Mouse (Mus musculus): Measurements from ENCODE around the gene Tssk3. TPM values are rescaled to one million over a fixed set of nuclear protein-coding genes. Genes with fewer than 3 reads are reported as not detected.

Gene Tssk3
- total and polyA plus RNA-seq, 3 experiments = 0.13 TPM; not detected in 2

GRCm38 (mm10) chr4:129441145-129441544, 49.7 kb downstream of the Tssk3 start:
- Histone ChIP-seq H3K4me1 (ENCODE audit: control insufficient read depth in 1 of 2, insufficient read depth in 2 of 2) (peaks cover 0 to under 1% of the 10 kb centered on the region in 2 experiments; a peak in 1 of 4 replicates), H3K36me3 (replicated peaks in 1 of 2; ENCODE audit: control insufficient read depth in 1 of 2, insufficient read depth in 1 of 2, low read length in 1 of 2) (no peaks in the 10 kb centered on the region), H3K4me2 (ENCODE audit: insufficient read depth, low read depth, poor library complexity, severe bottlenecking) (no peak overlapping the region), H3K79me2 (replicated peaks; ENCODE audit: control insufficient read depth, extremely low read depth, insufficient read depth, poor library complexity, severe bottlenecking) (no peaks in the 10 kb centered on the region), H3K9me3 (replicated peaks; ENCODE audit: low read length) (no peaks in the 10 kb centered on the region), H3K9ac (ENCODE audit: insufficient read depth, low read depth) (no peak overlapping the region), H3K4me3 (replicated peaks in 1 of 3; ENCODE audit: low read depth in 2 of 3, low read length in 2 of 3, poor library complexity in 1 of 3) (no peak overlapping the region), H3K27me3 (replicated peaks) (peaks cover 2% of the 10 kb centered on the region), H3K27ac (ENCODE audit: insufficient read depth, low read depth) (no peak overlapping the region)
- dilution Hi-C loops (cut with MboI; ENCODE audit: extremely low pct_ligation_motif_present, extremely low pct_unique_long_range_greater_than_20kb, low sequenced_read_pairs) (no loop called here), in situ Hi-C loops (cut with MboI; ENCODE audit: low pct_ligation_motif_present, low pct_unique_long_range_greater_than_20kb, low sequenced_read_pairs) (no loop called here)
- DNase-seq (ENCODE audit: extremely low read depth) = no peak
- TF ChIP-seq BHLHE40 (IDR thresholded peaks at IDR 0.05; ENCODE audit: low read depth, low read length) = no peak

DNA sequence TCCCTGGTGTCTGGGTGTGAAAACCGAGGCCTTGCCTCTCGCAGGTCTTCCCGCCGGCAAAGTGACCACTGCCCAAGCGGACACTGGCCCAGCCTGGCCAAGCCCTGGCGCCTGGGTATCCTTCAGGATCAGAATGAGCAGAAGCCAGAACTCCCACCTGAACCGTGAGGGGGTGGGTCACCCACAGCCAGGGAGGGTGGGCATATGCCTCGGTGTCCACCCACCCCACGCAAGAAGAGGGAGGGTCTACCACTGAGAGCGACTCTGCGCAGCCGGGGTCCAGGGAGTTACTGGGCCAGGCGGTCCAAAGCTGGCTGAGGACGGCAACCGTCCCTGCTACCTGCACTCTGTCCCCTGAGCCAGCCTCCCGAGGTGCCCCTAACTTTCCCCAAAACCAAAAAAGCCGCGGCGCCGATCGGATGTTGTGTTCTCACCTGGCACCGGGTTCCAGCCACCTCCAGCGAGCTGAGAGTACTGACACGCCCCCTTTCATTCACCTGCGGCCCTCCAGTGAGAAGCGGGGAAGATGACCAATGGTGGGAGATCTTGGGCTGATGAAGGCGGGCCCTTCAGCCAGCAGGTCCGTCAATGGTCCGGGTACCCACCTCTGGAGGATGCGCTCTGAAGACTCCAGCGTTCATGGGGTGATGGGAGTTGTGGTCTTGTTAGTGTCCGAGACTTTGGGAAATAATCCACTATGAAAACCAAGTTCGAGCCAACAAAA, 50.3 kb downstream of the Tssk3 start, which contains the start of gene Zbtb8b:
Gene Zbtb8b, minus strand, starts transcription at position 514 of the 724 bp plus-strand sequence.
- Histone ChIP-seq H3K27me3 (replicated peaks) (peaks cover 2% of the 10 kb centered on the region), H3K79me2 (replicated peaks; ENCODE audit: control insufficient read depth, extremely low read depth, insufficient read depth, poor library complexity, severe bottlenecking) (no peaks in the 10 kb centered on the region), H3K36me3 (replicated peaks in 1 of 2; ENCODE audit: control insufficient read depth in 1 of 2, insufficient read depth in 1 of 2, low read length in 1 of 2) (no peaks in the 10 kb centered on the region), H3K4me3 (replicated peaks in 1 of 3; ENCODE audit: low read depth in 2 of 3, low read length in 2 of 3, poor library complexity in 1 of 3) (no peak within 1 kb of the TSS), H3K27ac (ENCODE audit: insufficient read depth, low read depth) (no peak within 1 kb of the TSS), H3K4me2 (ENCODE audit: insufficient read depth, low read depth, poor library complexity, severe bottlenecking) (no peak within 1 kb of the TSS), H3K4me1 (ENCODE audit: control insufficient read depth in 1 of 2, insufficient read depth in 2 of 2) (no peaks in the 10 kb centered on the region), H3K9me3 (replicated peaks; ENCODE audit: low read length) (no peaks in the 10 kb centered on the region), H3K9ac (ENCODE audit: insufficient read depth, low read depth) (no peak within 1 kb of the TSS)
- DNase-seq (ENCODE audit: extremely low read depth) = no peak
- dilution Hi-C loops (cut with MboI; ENCODE audit: extremely low pct_ligation_motif_present, extremely low pct_unique_long_range_greater_than_20kb, low sequenced_read_pairs) = no loop called here
- TF ChIP-seq ZKSCAN1 (IDR thresholded peaks at IDR 0.05; ENCODE audit: borderline replicate concordance, low read depth, low read length) (no peak), PAX5 (IDR thresholded peaks at IDR 0.05; ENCODE audit: low read length) (no peak), RAD21 (IDR thresholded peaks at IDR 0.05; ENCODE audit: low read depth, low read length) (no peak), CHD1 (IDR thresholded peaks at IDR 0.05; ENCODE audit: low read depth, low read length) (no peak)
- in situ Hi-C loops (cut with MboI; ENCODE audit: low pct_ligation_motif_present, low pct_unique_long_range_greater_than_20kb, low sequenced_read_pairs) = no loop called here

Other genes starting within 250 kb of the Tssk3 start
- 0.29 and 0.38 TPM in 2 replicates for gene C77080, start 229.6 kb downstream of the Tssk3 start, total RNA-seq (2012; rRNA removed)
- gene C77080, start 229.6 kb downstream of the Tssk3 start, total RNA-seq (2014; rRNA removed) = not detected in 2 replicates
- 0.68 and 1.1 TPM in 2 replicates for gene C77080, start 229.6 kb downstream of the Tssk3 start, polyA plus RNA-seq (2012; ENCODE audit: insufficient read length, low read depth)
- 0.04 TPM in 1 of 2 replicates, not detected in the other for gene Sync, start 203.4 kb downstream of the Tssk3 start, total RNA-seq (2012; rRNA removed)
- not detected in 2 replicates for gene Sync, start 203.4 kb downstream of the Tssk3 start, total RNA-seq (2014; rRNA removed)
- 0.14 and 0.16 TPM in 2 replicates for gene Sync, start 203.4 kb downstream of the Tssk3 start, polyA plus RNA-seq (2012; ENCODE audit: insufficient read length, low read depth)
- 41.4 and 44.1 TPM in 2 replicates for gene Rbbp4, start 155.7 kb downstream of the Tssk3 start, total RNA-seq (2012; rRNA removed)
- 73.3 and 76.9 TPM in 2 replicates for gene Rbbp4, start 155.7 kb downstream of the Tssk3 start, total RNA-seq (2014; rRNA removed)
- gene Rbbp4, start 155.7 kb downstream of the Tssk3 start, polyA plus RNA-seq (2012; ENCODE audit: insufficient read length, low read depth) = 179 and 219 TPM in 2 replicates
- gene Zbtb8os, start 155.3 kb downstream of the Tssk3 start, total RNA-seq (2012; rRNA removed) = 93.7 and 104 TPM in 2 replicates
- gene Zbtb8os, start 155.3 kb downstream of the Tssk3 start, total RNA-seq (2014; rRNA removed) = 124 and 134 TPM in 2 replicates
- gene Zbtb8os, start 155.3 kb downstream of the Tssk3 start, polyA plus RNA-seq (2012; ENCODE audit: insufficient read length, low read depth) = 135 and 157 TPM in 2 replicates
- gene Zbtb8a, start 112.9 kb downstream of the Tssk3 start, total RNA-seq (2012; rRNA removed) = 0.04 TPM in 1 of 2 replicates, not detected in the other
- gene Zbtb8a, start 112.9 kb downstream of the Tssk3 start, total RNA-seq (2014; rRNA removed) = 0.16 TPM in 1 of 2 replicates, not detected in the other
- 0.11 TPM in 1 of 2 replicates, not detected in the other for gene Zbtb8a, start 112.9 kb downstream of the Tssk3 start, polyA plus RNA-seq (2012; ENCODE audit: insufficient read length, low read depth)
- gene Zbtb8b, start 50.2 kb downstream of the Tssk3 start, total RNA-seq (2012; rRNA removed) = 0.04 TPM in 2 replicates
- gene Zbtb8b, start 50.2 kb downstream of the Tssk3 start, total RNA-seq (2014; rRNA removed) = not detected in 2 replicates
- not detected in 2 replicates for gene Zbtb8b, start 50.2 kb downstream of the Tssk3 start, polyA plus RNA-seq (2012; ENCODE audit: insufficient read length, low read depth)
- 20.2 and 20.4 TPM in 2 replicates for gene Bsdc1, start 29.4 kb downstream of the Tssk3 start, total RNA-seq (2012; rRNA removed)
- 19.3 and 20.6 TPM in 2 replicates for gene Bsdc1, start 29.4 kb downstream of the Tssk3 start, total RNA-seq (2014; rRNA removed)
- gene Bsdc1, start 29.4 kb downstream of the Tssk3 start, polyA plus RNA-seq (2012; ENCODE audit: insufficient read length, low read depth) = 16.1 and 27.2 TPM in 2 replicates
- gene Fam229a, start 168 bp upstream of the Tssk3 start, total RNA-seq (2012; rRNA removed) = not detected in 2 replicates
- not detected in 2 replicates for gene Fam229a, start 168 bp upstream of the Tssk3 start, total RNA-seq (2014; rRNA removed)
- not detected in 2 replicates for gene Fam229a, start 168 bp upstream of the Tssk3 start, polyA plus RNA-seq (2012; ENCODE audit: insufficient read length, low read depth)
- 194 and 195 TPM in 2 replicates for gene Marcksl1, start 22.6 kb upstream of the Tssk3 start, total RNA-seq (2012; rRNA removed)
- 260 and 265 TPM in 2 replicates for gene Marcksl1, start 22.6 kb upstream of the Tssk3 start, total RNA-seq (2014; rRNA removed)
- 423 and 494 TPM in 2 replicates for gene Marcksl1, start 22.6 kb upstream of the Tssk3 start, polyA plus RNA-seq (2012; ENCODE audit: insufficient read length, low read depth)
- gene Hdac1, start 51.7 kb upstream of the Tssk3 start, total RNA-seq (2012; rRNA removed) = 71.7 and 75.4 TPM in 2 replicates
- 104 and 106 TPM in 2 replicates for gene Hdac1, start 51.7 kb upstream of the Tssk3 start, total RNA-seq (2014; rRNA removed)
- gene Hdac1, start 51.7 kb upstream of the Tssk3 start, polyA plus RNA-seq (2012; ENCODE audit: insufficient read length, low read depth) = 231 and 233 TPM in 2 replicates
- gene Lck, start 82.6 kb upstream of the Tssk3 start, total RNA-seq (2012; rRNA removed) = 67.2 and 80.9 TPM in 2 replicates
- 64.6 and 70.0 TPM in 2 replicates for gene Lck, start 82.6 kb upstream of the Tssk3 start, total RNA-seq (2014; rRNA removed)
- gene Lck, start 82.6 kb upstream of the Tssk3 start, polyA plus RNA-seq (2012; ENCODE audit: insufficient read length, low read depth) = 138 and 177 TPM in 2 replicates
- gene Fam167b, start 87.5 kb upstream of the Tssk3 start, total RNA-seq (2012; rRNA removed) = 1.1 and 1.4 TPM in 2 replicates
- gene Fam167b, start 87.5 kb upstream of the Tssk3 start, total RNA-seq (2014; rRNA removed) = 0.49 TPM in 1 of 2 replicates, not detected in the other
- 0.82 and 1.2 TPM in 2 replicates for gene Fam167b, start 87.5 kb upstream of the Tssk3 start, polyA plus RNA-seq (2012; ENCODE audit: insufficient read length, low read depth)
- 667 and 673 TPM in 2 replicates for gene Eif3i, start 109.6 kb upstream of the Tssk3 start, total RNA-seq (2012; rRNA removed)
- gene Eif3i, start 109.6 kb upstream of the Tssk3 start, total RNA-seq (2014; rRNA removed) = 702 and 753 TPM in 2 replicates
- gene Eif3i, start 109.6 kb upstream of the Tssk3 start, polyA plus RNA-seq (2012; ENCODE audit: insufficient read length, low read depth) = 418 and 446 TPM in 2 replicates
- 111 and 121 TPM in 2 replicates for gene Tmem234, start 109.6 kb upstream of the Tssk3 start, total RNA-seq (2012; rRNA removed)
- 97.6 and 104 TPM in 2 replicates for gene Tmem234, start 109.6 kb upstream of the Tssk3 start, total RNA-seq (2014; rRNA removed)
- gene Tmem234, start 109.6 kb upstream of the Tssk3 start, polyA plus RNA-seq (2012; ENCODE audit: insufficient read length, low read depth) = 112 and 113 TPM in 2 replicates
- gene Dcdc2b, start 123.2 kb upstream of the Tssk3 start, total RNA-seq (2012; rRNA removed) = 0.59 and 1.6 TPM in 2 replicates
- not detected in 2 replicates for gene Dcdc2b, start 123.2 kb upstream of the Tssk3 start, total RNA-seq (2014; rRNA removed)
- 0.66 and 1.1 TPM in 2 replicates for gene Dcdc2b, start 123.2 kb upstream of the Tssk3 start, polyA plus RNA-seq (2012; ENCODE audit: insufficient read length, low read depth)
- 24.3 and 27.0 TPM in 2 replicates for gene Iqcc, start 128.1 kb upstream of the Tssk3 start, total RNA-seq (2012; rRNA removed)
- gene Iqcc, start 128.1 kb upstream of the Tssk3 start, total RNA-seq (2014; rRNA removed) = 15.9 and 18.4 TPM in 2 replicates
- gene Iqcc, start 128.1 kb upstream of the Tssk3 start, polyA plus RNA-seq (2012; ENCODE audit: insufficient read length, low read depth) = 13.5 and 14.1 TPM in 2 replicates
- 24.0 and 24.2 TPM in 2 replicates for gene Ccdc28b, start 132.9 kb upstream of the Tssk3 start, total RNA-seq (2012; rRNA removed)
- gene Ccdc28b, start 132.9 kb upstream of the Tssk3 start, total RNA-seq (2014; rRNA removed) = 27.3 and 35.5 TPM in 2 replicates
- 26.6 and 28.0 TPM in 2 replicates for gene Ccdc28b, start 132.9 kb upstream of the Tssk3 start, polyA plus RNA-seq (2012; ENCODE audit: insufficient read length, low read depth)
- gene Txlna, start 150.0 kb upstream of the Tssk3 start, total RNA-seq (2012; rRNA removed) = 51.8 and 68.2 TPM in 2 replicates
- 50.0 and 52.2 TPM in 2 replicates for gene Txlna, start 150.0 kb upstream of the Tssk3 start, total RNA-seq (2014; rRNA removed)
- 64.7 and 103 TPM in 2 replicates for gene Txlna, start 150.0 kb upstream of the Tssk3 start, polyA plus RNA-seq (2012; ENCODE audit: insufficient read length, low read depth)
- gene Kpna6, start 181.7 kb upstream of the Tssk3 start, total RNA-seq (2012; rRNA removed) = 17.3 and 23.9 TPM in 2 replicates
- gene Kpna6, start 181.7 kb upstream of the Tssk3 start, total RNA-seq (2014; rRNA removed) = 19.6 and 22.4 TPM in 2 replicates
- gene Kpna6, start 181.7 kb upstream of the Tssk3 start, polyA plus RNA-seq (2012; ENCODE audit: insufficient read length, low read depth) = 25.8 and 26.4 TPM in 2 replicates
- gene Tmem39b, start 205.8 kb upstream of the Tssk3 start, total RNA-seq (2012; rRNA removed) = 11.3 and 11.9 TPM in 2 replicates
- gene Tmem39b, start 205.8 kb upstream of the Tssk3 start, total RNA-seq (2014; rRNA removed) = 13.9 and 14.6 TPM in 2 replicates
- 33.5 and 37.7 TPM in 2 replicates for gene Tmem39b, start 205.8 kb upstream of the Tssk3 start, polyA plus RNA-seq (2012; ENCODE audit: insufficient read length, low read depth)